Mouse (Mus musculus) liver, embryonic 15.5 days (tissue): Measurements from ENCODE around the gene Cog5. TPM values are rescaled to one million over a fixed set of nuclear protein-coding genes. Genes with fewer than 3 reads are reported as not detected.

Experiments
- ATAC-seq: fragments of 200-750 bp; cut with Nextera tagmentation; 2 replicates; pipeline ENCODE4 v1.8.0; 2017; ENCODE audit warnings: moderate number of reproducible peaks, mild to moderate bottlenecking, moderate library complexity; ENCODE audit not compliant: insufficient read depth
- H3K27ac ChIP-seq: fragments of 300-500 bp; sonication (generic); replicated peaks from 2 replicates; pipeline ENCODE4 v1.5.1; 2015; ENCODE audit warnings: mild to moderate bottlenecking, inconsistent platforms
- H3K27me3 ChIP-seq: fragments of 300-500 bp; sonication (generic); 2 replicates; pipeline ENCODE4 v1.6.1; 2015; ENCODE audit warnings: mild to moderate bottlenecking, inconsistent platforms
- H3K36me3 ChIP-seq: fragments of 300-500 bp; sonication (generic); replicated peaks from 2 replicates; pipeline ENCODE4 v1.6.1; 2015; ENCODE audit warnings: moderate library complexity, mild to moderate bottlenecking, inconsistent platforms
- H3K4me1 ChIP-seq: fragments of 300-500 bp; sonication (generic); replicated peaks from 2 replicates; pipeline ENCODE4 v1.6.1; 2015; ENCODE audit warnings: inconsistent platforms
- H3K4me2 ChIP-seq: fragments of 300-500 bp; sonication (generic); 2 replicates; pipeline ENCODE4 v1.6.1; 2015; ENCODE audit warnings: moderate library complexity, mild to moderate bottlenecking, inconsistent platforms
- H3K4me3 ChIP-seq: fragments of 300-500 bp; sonication (generic); replicated peaks from 2 replicates; pipeline ENCODE4 v1.5.1; 2015; ENCODE audit warnings: mild to moderate bottlenecking, inconsistent platforms
- H3K9ac ChIP-seq: fragments of 300-500 bp; sonication (generic); 2 replicates; pipeline ENCODE4 v1.6.1; 2015; ENCODE audit warnings: moderate library complexity, mild to moderate bottlenecking, inconsistent platforms
- H3K9me3 ChIP-seq: fragments of 300-500 bp; sonication (generic); replicated peaks from 2 replicates; pipeline ENCODE4 v1.6.1; 2016; ENCODE audit warnings: inconsistent platforms
- WGBS: fragments of 180-500 bp; shearing (Covaris S2); methylation state at CpG from one replicate; pipeline ENCODE4 v1.1.7; 2015; ENCODE audit warnings: mixed read lengths; ENCODE audit not compliant: insufficient replicate concordance; 5-methylcytosine and 5-hydroxymethylcytosine counted together
- polyA plus RNA-seq: library from polyadenylated mRNA; unstranded; fragments of >200 nt; fragmentation: Nextera tagmentation; extraction: Ambion mirVana; gene quantifications from 2 replicates; pipeline ENCODE4 v1.2.1, GENCODE M21; 2015

Gene Cog5
- polyA plus RNA-seq, 1 experiment from 2014 or later, result 6.8 TPM

DNA sequence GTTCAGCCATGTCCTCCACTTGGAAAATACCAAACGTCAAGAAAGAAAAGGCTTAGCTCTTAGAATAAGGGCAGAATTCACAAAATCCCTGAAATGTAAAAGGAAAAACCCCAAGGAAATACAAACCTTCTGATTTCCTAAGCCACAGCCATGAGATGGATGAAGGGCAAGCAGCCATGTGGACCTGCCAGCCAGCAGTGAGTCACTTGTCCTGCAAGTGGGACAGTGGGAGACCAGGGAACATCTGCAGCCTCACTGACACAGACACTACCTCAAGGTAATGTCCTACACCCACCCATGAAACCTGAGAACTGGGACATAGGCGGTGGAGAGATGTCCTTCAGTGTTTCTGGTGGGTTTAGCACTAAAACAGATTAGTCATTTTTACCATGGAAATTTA, 200.1 kb downstream of the Cog5 start:
- H3K36me3 ChIP-seq, result no peaks in the 10 kb centered on the region
- no peak overlapping the region for H3K9ac ChIP-seq
- ATAC-seq, result no peak
- H3K4me1 ChIP-seq, result no peaks in the 10 kb centered on the region; the same call in 1 of the 2 replicates
- H3K27ac ChIP-seq, result no peak overlapping the region
- WGBS, result 63% methylated on average over 2 of the region's 2 CpGs
- H3K9me3 ChIP-seq, result no peaks in the 10 kb centered on the region
- no peak overlapping the region for H3K4me3 ChIP-seq
- H3K4me2 ChIP-seq, result no peak overlapping the region
- no peaks in the 10 kb centered on the region for H3K27me3 ChIP-seq

DNA sequence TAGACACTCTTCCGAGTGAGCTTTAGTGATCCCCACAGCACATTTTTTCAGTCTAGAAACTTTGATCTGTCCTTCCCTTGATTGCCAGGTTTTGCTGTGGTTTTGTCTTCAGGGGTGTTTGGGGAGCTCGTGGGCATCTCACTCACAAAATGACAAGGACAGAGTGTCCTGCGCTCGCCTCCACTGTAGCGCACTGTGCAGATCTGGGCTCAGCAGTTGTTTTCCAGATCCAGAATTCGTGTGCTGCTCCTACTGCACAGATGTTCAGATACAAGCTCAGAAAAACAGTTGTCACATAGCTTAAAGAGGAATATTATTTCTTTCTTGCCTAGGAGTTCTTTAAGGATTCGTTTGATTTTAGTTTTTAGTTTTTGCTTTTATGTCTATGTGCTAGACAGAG, 203.1 kb downstream of the Cog5 start:
- Histone ChIP-seq H3K4me1 (peaks cover 8% of the 10 kb centered on the region), H3K9ac (no peak overlapping the region), H3K27ac (no peak overlapping the region), H3K36me3 (no peaks in the 10 kb centered on the region), H3K9me3 (no peaks in the 10 kb centered on the region), H3K4me3 (no peak overlapping the region), H3K27me3 (no peaks in the 10 kb centered on the region), H3K4me2 (no peak overlapping the region)
- WGBS, result 75% methylated on average over 7 of the region's 7 CpGs
- ATAC-seq, result no peak

DNA sequence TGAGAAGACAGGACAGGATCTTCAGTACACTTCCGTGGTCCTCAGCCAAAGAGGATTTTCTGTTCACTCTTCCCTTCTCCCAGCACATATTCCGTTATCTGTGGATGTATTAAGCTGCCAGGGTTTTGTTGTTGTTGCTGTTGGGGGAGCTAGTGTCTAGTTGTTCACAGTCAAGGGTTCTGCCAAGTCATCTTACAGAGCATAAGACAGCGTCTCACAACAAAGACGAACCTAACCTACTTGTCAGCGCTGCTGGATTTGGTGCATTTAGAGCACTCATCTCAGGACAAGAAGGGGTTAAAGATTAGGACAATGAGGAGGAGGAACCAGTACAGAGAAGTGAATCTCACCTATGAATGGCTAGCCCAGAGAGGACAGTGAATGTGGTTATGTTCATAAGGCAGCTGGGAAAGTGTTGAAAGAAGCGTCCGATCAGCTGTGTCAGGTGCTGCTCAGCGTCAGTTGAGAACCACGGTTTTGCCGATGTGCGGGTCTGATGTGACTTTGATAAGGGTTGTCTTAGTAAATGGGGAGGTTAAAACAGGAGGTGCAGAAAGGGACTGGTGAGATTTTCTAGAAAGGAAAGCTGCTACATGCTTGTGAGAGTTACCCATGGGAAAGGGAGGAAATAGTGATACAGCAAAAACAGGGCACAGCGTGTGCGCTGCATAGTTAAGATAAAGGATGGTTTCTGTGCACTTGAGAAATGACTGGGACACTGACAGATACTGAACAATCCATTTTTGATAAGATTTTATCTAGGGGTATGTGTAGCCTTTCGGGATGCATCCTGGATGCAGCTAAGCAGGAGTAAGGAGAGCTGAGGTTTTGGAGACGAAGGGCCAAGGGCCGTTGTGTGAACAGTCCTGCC, 208.2 kb downstream of the Cog5 start:
- 36% methylated on average over 16 of the region's 16 CpGs for WGBS
- Histone ChIP-seq H3K4me3 (0 out of 2 replicates have a peak overlapping the region, but pooled peaks have one; percentile 11), H3K27ac (no peak overlapping the region)

DNA sequence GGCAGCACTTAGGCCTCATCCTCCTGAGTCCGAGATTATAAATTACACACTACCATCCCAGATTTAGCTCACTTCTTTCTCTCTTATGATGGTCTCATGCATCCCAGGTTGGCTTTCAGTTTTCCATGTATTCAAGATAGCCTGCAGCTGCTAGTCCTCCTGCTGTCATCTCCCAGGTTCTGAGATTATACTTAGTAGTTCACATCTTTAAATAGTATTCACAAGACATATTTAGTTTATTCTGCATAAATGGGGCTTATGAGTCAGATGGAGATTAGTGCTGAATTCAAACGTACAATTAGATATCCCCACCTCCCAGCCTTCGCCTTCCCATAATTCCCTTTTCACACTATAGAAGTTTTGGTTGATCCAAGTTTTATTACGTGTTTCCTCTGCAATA, 222.1 kb downstream of the Cog5 start:
- no peaks in the 10 kb centered on the region for H3K9me3 ChIP-seq
- H3K4me1 ChIP-seq, result no peaks in the 10 kb centered on the region
- H3K4me3 ChIP-seq, result no peak overlapping the region
- H3K27ac ChIP-seq, result no peak overlapping the region
- H3K27me3 ChIP-seq, result no peaks in the 10 kb centered on the region
- no peak overlapping the region for H3K9ac ChIP-seq
- no peak overlapping the region for H3K4me2 ChIP-seq
- H3K36me3 ChIP-seq, result no peaks in the 10 kb centered on the region
- WGBS, result 66% methylated on average over 4 of the region's 4 CpGs
- no peak for ATAC-seq

More for the DNA sequence above, 208.2 kb downstream of the Cog5 start:
- ATAC-seq, result peak; percentile 71
- H3K36me3 ChIP-seq, result no peaks in the 10 kb centered on the region
- H3K27me3 ChIP-seq, result no peaks in the 10 kb centered on the region
- no peak overlapping the region for H3K9ac ChIP-seq
- H3K9me3 ChIP-seq, result no peaks in the 10 kb centered on the region
- H3K4me1 ChIP-seq, result peaks cover 13% of the 10 kb centered on the region
- H3K4me2 ChIP-seq, result peak overlapping the region; percentile 46

DNA sequence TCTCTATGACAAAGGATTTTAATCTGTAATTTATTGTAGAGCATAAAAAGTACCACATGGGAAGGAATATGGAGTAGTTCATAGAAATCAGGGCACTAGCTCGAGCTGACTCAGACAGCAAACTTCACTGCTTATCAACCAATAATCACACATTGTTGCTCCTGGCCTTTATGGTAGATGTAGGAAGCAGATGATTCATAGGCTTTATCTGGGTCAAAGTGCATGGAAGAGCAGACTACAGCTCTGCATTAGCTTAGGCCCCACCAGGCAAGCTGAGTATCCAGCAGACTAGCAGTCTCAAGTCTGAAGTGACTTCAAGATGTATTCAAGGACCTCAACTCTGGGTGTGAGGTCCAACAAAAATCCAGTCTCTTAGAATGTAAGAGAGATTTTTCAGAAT, 228.1 kb downstream of the Cog5 start:
- H3K27ac ChIP-seq, result no peak overlapping the region

DNA sequence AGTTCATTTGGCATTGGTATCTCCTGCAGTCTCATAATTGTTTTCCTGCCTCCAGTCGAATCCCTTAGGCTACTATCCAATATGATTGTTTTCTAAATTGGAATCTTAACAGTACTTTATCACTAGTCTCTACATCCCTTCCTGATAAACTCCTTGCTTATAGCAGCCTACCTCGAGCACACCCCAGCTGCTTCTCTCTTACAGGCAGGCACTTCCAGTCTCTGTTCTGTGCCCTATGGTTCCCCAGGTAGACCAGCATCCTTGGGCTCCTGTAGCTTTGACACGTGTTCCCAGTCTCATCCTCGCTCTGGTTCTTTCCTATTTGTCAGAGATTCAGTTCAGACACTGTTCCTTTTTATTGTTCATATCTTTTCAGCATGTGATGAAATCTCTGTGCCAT, 229.7 kb downstream of the Cog5 start:
- Histone ChIP-seq H3K4me1 (no peaks in the 10 kb centered on the region), H3K36me3 (peaks cover 4% of the 10 kb centered on the region), H3K4me2 (no peak overlapping the region), H3K9me3 (no peaks in the 10 kb centered on the region), H3K9ac (no peak overlapping the region), H3K4me3 (no peak overlapping the region), H3K27me3 (no peaks in the 10 kb centered on the region), H3K27ac (no peak overlapping the region)
- 58% methylated on average over 4 of the region's 4 CpGs for WGBS
- no peak for ATAC-seq

More for the DNA sequence above, 228.1 kb downstream of the Cog5 start:
- H3K9me3 ChIP-seq, result no peaks in the 10 kb centered on the region
- no peak for ATAC-seq
- H3K4me1 ChIP-seq, result no peaks in the 10 kb centered on the region
- H3K4me2 ChIP-seq, result no peak overlapping the region
- 48% methylated on average over 1 of the region's 1 CpGs for WGBS
- H3K9ac ChIP-seq, result no peak overlapping the region
- peaks cover 4% of the 10 kb centered on the region for H3K36me3 ChIP-seq
- H3K4me3 ChIP-seq, result no peak overlapping the region
- no peaks in the 10 kb centered on the region for H3K27me3 ChIP-seq

DNA sequence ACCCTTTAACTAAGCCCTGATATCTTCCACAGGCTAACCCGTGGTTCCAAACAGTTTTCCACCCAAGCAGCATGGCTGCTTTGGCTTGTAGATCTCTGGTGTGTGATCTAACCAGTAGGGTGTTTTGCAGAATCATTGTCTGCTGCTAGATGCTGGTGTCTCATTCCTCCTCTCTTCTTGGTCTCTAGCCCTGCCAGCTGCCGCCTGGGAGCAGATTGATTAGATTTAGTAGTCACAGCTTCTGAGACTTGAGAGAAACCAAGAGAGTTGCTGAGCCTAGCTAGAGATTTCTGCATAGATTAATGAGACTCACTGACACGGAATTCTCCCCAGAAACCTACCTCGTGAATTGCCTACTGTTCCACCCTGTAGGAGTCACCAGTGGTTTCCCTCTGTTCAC, 230.4 kb downstream of the Cog5 start:
- no peak for ATAC-seq
- no peak overlapping the region for H3K4me2 ChIP-seq
- WGBS, result 59% methylated on average over 4 of the region's 4 CpGs

DNA sequence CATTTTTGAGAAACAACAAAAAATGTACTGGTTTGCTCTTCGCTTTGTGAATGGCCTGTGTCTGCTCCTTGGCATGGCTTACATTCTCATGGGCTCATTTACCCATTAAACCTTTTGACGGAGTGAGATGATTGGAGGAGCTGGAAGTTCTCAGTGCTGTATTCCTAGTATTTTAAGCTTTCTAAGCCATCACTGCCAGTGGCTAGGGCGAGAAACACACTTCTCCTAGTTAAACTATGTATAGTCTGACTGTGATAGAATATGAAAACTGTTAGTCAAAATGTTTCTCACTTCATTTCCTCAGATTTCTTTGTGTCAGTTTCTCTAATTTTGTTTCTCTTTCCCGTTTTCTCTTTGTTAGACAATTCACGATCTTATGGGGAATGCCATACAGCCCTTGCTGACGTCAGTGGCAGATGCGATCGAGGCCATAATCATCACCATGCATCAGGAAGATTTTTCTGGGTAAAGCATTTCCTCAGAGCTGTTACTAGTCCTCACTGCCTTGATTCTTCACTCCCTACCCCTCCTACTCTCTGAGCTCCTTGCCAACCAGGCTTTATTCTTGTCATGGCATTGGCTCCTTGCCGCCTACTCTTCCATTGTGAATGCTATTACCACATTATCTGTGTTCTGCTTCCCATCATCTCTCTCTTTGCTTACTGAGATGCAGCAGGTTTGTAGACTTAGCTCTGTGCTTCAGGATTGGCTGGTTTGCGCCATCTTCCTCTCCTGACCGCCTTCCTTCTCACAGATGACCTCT, 231.4 kb downstream of the Cog5 start:
- Histone ChIP-seq H3K9me3 (no peaks in the 10 kb centered on the region), H3K4me1 (no peaks in the 10 kb centered on the region), H3K4me2 (no peak overlapping the region), H3K27ac (no peak overlapping the region), H3K36me3 (peaks cover 4% of the 10 kb centered on the region), H3K9ac (no peak overlapping the region), H3K4me3 (no peak overlapping the region), H3K27me3 (no peaks in the 10 kb centered on the region)
- no peak for ATAC-seq
- 81% methylated on average over 11 of the region's 11 CpGs for WGBS

More for the DNA sequence above, 230.4 kb downstream of the Cog5 start:
- no peaks in the 10 kb centered on the region for H3K4me1 ChIP-seq
- H3K27ac ChIP-seq, result no peak overlapping the region
- H3K36me3 ChIP-seq, result peaks cover 4% of the 10 kb centered on the region
- no peak overlapping the region for H3K9ac ChIP-seq
- H3K9me3 ChIP-seq, result no peaks in the 10 kb centered on the region
- H3K4me3 ChIP-seq, result no peak overlapping the region
- H3K27me3 ChIP-seq, result no peaks in the 10 kb centered on the region

DNA sequence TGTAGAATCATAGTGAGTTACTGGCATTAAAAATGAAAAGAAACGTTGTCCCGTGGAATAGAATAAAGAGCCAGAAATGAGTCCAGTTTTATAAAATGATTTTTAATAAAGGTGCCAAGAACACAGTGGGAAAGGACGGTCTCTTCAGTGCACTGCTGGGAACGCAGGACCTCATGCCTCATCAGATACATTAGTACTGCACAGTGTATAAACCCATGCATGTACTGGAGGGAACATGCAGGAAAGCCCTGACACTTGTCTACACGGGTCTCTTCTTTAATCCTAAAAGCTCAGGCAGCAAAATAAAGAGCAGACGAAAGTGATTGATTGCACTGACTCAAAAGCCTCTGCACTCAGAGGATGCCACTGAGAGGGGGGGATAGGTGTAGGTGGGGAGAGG, 236.0 kb downstream of the Cog5 start:
- 71% methylated on average over 6 of the region's 6 CpGs for WGBS
- Histone ChIP-seq H3K4me1 (no peaks in the 10 kb centered on the region), H3K4me2 (no peak overlapping the region), H3K9ac (no peak overlapping the region), H3K9me3 (no peaks in the 10 kb centered on the region), H3K27ac (no peak overlapping the region), H3K36me3 (peaks cover 4% of the 10 kb centered on the region), H3K27me3 (no peaks in the 10 kb centered on the region), H3K4me3 (no peak overlapping the region)
- ATAC-seq, result no peak

DNA sequence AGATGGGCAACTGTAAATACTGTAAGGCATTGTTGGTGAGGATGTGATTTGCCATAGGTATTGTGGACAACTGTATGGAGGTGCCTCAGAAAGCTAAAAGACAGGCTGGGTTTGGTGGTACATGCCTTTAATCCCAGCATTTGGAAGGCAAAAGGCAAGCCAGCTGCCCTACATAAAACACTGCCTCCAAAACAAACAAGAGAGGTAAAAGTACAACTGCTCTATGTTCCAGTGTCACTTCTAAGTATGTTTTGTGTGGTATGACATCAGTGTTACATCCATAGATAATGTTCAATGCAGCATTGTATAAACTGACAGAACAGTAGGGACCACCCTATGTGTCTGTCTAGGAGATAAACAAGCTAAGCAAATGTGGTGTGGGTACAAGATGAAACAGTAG, 237.4 kb downstream of the Cog5 start:
- no peaks in the 10 kb centered on the region for H3K4me1 ChIP-seq
- H3K27me3 ChIP-seq, result no peaks in the 10 kb centered on the region
- H3K9me3 ChIP-seq, result no peaks in the 10 kb centered on the region
- ATAC-seq, result no peak
- no peak overlapping the region for H3K4me2 ChIP-seq
- no peak overlapping the region for H3K27ac ChIP-seq
- H3K9ac ChIP-seq, result no peak overlapping the region
- peaks cover 4% of the 10 kb centered on the region for H3K36me3 ChIP-seq
- H3K4me3 ChIP-seq, result no peak overlapping the region

DNA sequence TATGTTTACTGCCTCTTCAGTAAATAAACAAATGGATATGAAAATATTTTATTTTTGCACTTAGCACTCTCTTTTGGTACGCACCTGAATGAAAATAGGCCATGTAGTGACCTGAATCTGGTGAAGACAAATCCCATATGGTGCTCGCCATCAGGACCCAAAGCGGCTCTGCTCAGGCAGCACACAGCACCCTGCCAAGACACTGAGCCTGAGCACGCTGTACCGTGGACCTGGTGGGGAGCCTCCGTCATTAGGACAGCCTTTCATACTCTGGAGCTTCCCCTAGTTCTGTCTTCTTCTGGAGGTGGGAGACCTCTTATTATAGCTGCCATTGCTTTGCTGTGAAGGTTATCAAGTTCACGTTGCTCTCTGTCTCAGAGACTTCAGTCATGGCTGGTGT, 238.1 kb downstream of the Cog5 start:
- WGBS, result 76% methylated on average over 7 of the region's 7 CpGs
- H3K27me3 ChIP-seq, result no peaks in the 10 kb centered on the region
- no peaks in the 10 kb centered on the region for H3K36me3 ChIP-seq
- H3K4me1 ChIP-seq, result no peaks in the 10 kb centered on the region
- ATAC-seq, result no peak
- H3K9me3 ChIP-seq, result no peaks in the 10 kb centered on the region
- no peak overlapping the region for H3K27ac ChIP-seq
- no peak overlapping the region for H3K4me2 ChIP-seq
- no peak overlapping the region for H3K9ac ChIP-seq
- H3K4me3 ChIP-seq, result no peak overlapping the region
